Mouse (Mus musculus) kidney, adult 2 months (tissue): ENCODE measurements at regions not wholly inside any gene's neighbourhood (a gene's known extent, or its start where the extent isn't known, plus 50 kb on each side); places are given as distances from the start of the nearest gene placed in this dataset.

ENCODE experiments used
- CTCF ChIP-seq: fragments of 200-500 bp; conservative IDR thresholded peaks from 2 replicates; pipeline ENCODE4 v1.5.1; 2011; ENCODE audit warnings: low read depth, mild to moderate bottlenecking, control low read depth, low read length, moderate library complexity, mixed read lengths; ENCODE audit not compliant: insufficient read depth, insufficient read length
- POLR2A ChIP-seq: fragments of 200-500 bp; IDR thresholded peaks from one replicate; pipeline ENCODE4 v1.6.1; 2011; ENCODE audit warnings: low read depth, low read length, control low read depth

DNA sequence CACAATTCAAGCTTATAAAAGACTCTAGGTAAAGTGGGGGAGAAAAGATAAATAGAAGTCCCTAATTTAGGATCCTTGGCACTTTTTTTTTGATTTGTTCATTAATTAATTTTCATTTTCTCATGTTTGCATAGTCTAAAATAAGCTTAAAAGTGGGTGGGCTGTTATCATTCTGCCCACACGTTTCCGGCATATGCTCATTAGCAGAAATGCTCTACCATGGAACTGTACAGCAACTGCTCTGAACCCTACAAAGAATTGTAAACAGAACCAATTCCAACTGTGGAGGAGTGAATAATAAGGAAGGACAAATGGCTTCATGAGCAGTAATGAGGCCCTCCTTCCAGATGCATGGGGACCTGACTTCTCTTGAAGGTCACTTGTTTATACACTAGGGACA lies 351.2 kb downstream of the Efna5 start:
- TF ChIP-seq CTCF (no peak), POLR2A (no peak)
